Mouse (Mus musculus): ENCODE data around the gene Btg1. TPM values are rescaled to one million over a fixed set of nuclear protein-coding genes. Genes with fewer than 3 reads are reported as not detected.

Btg1 gene
- total RNA-seq, 2 experiments from 2014 or later = 40.7 to 49.1 TPM

DNA sequence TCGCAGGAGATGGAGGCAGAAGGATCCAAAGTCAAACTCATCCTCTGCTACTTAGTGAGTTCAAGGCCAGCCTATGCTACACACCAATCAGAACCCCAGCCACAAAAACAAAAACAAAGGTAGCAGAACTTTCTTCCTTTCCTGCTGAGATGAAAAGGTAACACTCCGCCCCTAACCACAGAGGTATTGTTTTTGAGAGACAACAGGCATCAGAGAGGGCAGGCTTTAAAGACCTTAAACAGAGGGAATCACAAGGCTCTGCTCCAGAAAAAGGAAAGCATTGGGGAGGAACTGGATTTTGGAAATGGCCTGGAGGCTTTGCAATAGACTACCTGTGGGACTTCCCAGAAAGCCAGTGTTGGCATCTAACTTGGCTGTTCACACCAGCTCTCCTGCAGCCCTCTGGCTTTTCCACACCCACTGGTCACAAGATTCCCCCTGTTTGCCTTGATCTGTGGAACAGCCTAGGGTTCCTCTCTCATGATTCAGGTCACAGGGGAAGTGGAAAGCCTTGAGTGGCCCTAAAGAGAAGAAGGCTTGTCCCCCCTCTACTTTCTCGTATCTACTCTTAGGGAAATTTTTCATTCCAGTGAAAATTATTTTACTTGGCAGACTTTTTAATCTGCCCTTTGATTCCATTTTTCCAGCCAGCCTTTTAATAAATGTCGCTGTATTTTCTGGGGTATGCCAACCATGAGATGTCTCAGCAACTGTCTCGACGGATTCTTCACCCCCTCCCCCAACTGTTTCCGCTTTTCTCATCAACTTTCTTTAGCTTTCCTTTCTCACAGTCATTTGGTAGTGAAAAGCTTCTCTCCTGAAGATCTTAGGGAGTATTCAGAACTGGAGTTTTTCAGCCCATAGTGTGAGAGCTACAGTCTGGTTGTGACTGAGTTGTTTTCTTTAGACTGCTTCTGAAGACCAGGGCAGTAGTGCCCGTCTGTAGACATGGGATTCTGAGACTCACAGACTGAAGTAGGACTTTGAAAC is 7.2 kb upstream of the Btg1 start:
- DNase-seq (ENCODE audit: extremely low spot score in 1 of 2, low spot score in 1 of 2) = no peak

DNA sequence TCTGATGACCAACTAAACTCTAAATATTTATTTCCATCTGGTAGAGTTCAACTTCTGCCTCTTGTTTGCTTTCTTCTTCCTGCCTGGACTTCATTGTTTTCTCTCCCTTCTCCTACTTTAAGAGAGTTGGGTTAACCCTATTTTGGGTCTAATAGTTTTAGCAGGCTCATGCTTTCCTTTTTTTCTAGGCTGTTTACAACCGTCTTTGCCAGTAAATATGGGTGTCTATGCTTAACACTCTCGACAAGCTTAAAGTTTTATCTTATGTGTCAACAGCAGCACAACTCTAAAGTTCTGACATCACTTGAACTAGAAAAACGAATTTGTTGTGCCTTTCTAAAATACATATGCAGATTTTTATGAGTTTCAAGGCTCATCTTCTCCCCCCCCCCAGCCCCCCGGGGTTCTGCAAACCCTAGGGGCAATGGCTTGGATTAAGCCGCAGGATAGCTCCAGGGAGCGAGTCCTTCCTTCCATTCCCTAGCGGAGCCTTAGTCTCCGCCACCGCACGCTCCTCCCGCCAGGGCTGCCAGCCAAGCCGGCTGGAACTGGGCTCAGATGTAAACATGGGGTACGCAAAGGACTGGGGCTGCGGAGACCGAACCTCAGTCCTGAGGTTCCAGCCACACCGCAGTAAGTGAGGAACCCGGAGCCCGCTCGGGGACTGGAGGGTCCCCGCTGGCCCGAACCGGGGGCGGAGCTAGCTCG is 651 bp upstream of the Btg1 start:
- no peak for DNase-seq (ENCODE audit: extremely low spot score in 1 of 2, low spot score in 1 of 2)

DNA sequence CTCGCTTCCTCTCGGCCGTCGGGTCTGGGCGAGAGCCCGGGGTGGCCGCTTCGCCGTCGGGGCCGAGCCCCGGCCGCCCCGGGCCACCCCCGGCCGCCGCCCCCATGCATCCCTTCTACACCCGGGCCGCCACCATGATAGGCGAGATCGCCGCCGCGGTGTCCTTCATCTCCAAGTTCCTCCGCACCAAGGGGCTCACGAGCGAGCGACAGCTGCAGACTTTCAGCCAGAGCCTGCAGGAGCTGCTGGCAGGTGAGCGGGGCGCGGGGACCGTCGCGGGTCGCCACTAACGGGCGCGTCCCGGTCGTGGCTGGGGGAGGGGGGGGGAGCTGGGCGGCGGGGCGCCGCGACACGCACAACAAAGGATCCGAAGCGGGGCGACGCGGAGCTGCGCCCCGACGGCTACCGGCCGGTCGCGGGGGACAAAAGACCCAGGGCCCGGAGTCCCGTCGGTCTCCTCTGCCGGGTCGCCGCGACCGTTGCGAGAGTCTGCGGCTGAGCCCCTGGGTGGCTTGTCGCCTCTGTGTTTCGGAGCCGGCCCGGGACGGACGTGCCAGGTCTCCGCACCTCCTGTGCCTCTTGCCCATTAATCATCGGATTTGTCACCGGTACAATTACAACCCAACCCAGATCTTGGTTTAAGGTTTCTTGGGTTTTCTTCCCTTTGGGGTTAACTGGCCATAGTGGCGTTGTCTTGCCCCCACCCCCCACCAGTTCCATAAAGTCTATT is 580 bp downstream of the Btg1 start:
- peak in 1 of 2 experiments; percentile 32 for DNase-seq (ENCODE audit: extremely low spot score in 1 of 2, low spot score in 1 of 2)

DNA sequence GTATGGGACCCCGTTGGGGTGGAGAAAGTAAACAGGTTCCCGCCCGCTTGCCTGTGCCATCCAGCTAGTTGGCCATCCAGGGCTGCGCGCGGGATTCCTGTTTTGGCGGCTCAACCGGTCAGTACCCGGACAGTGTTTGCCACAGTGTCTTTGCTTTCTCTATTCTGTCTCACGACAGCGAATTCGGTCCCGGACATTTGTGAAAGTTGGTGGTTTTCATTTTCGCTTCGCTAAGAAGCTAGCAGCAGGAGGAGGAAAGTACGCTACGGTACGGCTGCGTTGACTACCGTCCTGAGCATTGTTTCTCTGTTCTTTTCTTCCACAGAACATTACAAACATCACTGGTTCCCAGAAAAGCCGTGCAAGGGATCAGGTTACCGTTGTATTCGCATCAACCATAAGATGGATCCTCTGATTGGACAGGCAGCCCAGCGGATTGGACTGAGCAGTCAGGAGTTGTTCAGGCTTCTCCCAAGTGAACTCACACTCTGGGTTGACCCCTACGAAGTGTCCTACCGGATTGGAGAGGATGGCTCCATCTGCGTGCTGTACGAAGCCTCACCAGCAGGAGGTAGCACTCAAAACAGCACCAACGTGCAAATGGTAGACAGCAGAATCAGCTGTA is 1.3 kb downstream of the Btg1 start:
- peak; percentile 45 to 57 for DNase-seq (ENCODE audit: extremely low spot score in 1 of 2, low spot score in 1 of 2)

DNA sequence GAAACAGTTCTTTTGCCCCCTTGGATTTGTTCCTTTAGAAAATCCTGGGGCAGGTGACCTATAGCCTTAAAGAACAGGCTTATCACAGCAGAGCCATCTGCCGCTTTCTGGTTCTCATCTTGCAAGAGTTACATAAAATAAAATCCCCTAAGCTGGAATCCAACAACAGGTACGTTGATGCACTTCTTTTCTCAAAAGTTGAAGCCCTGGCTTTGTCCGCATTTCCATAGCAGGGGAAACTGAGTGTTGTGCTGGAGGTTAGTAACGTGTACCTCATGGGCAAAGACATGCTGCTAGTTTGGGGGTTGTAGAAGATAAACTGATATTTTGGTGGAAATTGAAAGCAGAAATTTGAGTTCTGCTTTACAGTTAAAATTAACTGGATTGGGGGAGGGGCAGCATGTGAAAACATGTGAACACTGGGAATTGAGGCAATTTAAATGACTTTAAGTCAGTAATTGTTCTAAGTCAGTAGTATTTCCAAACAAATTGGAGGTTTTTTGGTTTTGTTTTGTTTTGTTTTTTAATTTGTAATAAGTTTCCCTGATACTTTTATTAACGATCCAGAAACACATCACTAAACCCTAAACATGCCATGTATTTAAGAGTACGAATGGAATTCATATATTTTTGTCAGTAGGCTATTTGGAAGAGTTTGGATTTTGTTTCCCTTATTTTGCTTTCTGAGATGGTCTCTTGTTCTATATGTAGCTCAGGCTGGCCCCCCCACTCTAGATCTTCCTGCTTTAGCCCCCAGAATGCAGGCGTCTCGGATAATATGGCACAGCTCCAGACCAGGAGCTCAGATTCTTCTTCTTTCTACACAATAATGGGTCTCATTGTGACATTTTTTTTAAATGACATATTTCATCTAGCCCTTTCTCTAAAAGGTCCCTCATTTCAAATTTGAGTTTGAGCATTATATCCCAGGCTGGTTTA is 3.4 kb downstream of the Btg1 start:
- no peak for DNase-seq (ENCODE audit: extremely low spot score in 1 of 2, low spot score in 1 of 2)

DNA sequence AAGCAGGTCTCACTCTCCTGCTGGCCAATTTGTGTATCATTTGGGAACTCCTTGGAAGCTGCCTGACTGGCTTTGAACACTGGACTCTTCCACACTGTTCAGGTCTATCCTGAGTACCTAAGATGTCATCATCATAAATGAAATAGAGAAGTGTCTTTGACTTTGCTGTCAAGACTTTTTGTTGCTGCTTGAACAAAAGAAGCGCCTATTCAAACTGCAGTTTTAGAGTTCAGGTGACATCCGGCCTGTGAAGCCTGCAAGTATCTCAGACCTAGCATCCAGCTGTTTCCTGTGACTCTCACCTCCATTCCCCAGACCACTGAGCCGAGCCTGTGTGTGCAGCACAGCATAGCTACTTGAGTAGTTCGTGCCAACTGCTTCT is 4.1 kb downstream of the Btg1 start:
- DNase-seq (ENCODE audit: extremely low spot score in 1 of 2, low spot score in 1 of 2) = no peak

DNA sequence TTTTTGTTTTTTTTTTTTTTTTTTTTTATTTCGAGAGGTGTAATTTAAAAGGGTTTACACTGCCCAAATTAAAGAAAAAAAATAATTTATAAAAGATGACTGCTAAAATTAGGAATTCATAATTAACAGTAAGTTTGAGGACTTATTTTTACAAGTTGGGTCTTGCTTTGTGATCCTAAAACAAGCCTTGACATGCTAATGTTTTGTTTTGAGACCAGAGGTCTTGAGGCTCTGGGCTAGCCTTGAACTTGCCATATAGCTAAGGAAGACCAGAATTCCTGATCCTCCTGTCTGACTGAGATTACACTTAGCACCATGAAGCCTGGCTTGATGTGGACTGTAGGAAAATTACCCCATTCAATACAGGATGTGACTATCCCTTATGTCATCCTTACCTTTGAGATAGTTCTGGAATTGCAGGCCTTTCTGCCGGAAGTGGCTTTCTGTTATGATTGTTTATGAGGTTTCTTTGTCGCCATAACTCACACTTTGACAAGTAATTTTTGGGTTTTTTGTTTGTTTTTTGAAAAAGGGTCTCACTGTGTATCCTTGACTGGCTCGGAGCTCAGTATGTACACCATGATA is 4.6 kb downstream of the Btg1 start:
- no peak for DNase-seq (ENCODE audit: extremely low spot score in 1 of 2, low spot score in 1 of 2)

DNA sequence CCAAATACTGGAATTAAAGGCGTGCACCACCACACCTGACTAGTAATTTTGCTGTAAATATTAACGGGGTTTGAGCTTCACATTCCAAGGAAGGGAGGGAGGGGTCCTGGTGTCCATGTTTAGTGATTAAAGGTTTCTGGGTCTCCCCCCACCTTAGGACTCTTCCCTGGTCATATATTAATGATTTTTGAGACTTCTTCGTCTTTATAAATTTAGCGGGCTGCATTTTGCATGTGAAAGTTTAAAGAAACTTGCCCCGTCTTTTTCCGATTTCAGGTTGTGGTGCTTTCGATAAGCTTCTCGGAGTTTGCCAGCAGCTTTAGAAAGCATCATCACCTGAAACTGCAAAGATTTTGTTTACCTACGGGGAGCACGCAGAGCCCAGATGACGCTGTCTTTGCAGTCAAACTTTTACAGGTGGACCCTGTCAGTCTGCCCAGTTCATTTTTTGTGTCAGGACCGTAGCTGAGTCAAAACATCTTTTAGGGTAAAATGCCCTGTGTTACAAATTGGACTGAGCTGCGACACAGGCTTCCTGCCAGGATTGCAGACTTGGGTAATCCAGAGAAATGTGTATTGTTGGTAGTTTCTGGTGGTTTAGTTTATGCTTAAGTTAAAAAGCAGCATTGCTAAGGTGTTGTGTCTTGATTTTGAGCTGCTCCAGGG is 5.3 kb downstream of the Btg1 start:
- no peak for DNase-seq (ENCODE audit: extremely low spot score in 1 of 2, low spot score in 1 of 2)

DNA sequence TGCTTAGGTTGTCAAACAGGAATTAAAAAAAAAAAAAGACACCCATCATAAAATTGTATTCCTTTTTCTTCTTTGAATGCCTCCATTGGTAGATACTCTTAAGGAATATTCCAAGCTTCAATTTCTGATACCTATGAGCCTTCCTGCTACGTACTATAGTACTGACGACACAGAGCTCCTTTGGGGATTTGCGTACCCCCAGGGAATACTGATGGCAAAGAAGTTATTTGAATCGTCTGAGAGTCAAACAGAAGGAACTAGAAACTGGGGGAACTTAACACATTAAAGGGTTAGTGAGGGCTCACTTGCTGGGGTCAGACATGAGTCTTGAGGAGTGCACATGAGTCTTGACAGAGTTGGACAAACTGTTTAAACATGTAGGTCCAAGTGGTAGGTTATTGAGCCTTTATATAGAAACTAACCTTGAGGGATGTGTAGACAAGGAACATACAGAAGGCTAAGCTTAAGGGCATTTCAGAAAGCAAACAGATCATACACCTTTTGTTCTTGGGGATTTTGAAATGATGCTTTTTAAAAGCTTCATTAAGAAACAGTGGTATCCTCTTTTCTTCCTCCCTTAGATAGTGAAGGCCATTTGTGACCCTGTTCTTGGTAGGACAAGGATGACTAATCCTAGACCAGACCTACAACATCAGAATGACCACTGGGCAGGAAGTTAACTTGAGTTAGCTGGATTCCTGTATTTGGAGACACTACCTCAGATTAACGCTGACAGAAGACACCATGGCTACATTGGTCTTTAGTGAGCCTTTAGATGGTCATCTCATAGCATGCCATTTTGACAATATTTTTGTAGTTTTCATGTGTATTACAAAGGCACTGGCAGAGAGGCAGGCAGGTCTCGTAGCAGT is 6.2 kb downstream of the Btg1 start:
- DNase-seq (ENCODE audit: extremely low spot score in 1 of 2, low spot score in 1 of 2) = no peak

DNA sequence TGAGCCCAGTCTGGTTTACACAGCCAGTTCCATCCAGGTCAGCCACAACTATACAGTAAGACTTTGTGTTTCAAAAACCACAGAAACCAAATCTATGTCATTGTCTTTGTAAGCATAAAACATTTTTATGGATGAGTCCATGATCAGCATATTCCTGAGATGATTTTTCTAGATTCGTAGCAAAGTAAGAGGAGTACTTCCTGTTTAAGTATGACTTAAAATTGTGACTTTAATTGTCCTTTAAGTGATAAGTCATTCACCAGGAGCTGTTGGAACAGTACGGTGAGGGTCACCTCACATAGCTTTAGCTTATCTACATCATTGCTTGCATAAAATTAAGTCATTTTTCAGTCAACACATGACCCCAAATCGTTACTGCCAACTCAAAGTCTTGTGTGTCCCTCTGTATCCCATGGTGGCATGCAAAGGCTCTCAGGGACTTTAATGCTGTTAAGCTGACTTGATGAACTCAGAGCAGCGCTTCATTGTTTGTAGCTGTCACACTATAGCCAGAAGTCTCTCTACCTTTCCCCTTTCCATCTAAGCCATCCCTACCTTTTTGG is 6.9 kb downstream of the Btg1 start:
- no peak for DNase-seq (ENCODE audit: extremely low spot score in 1 of 2, low spot score in 1 of 2)

DNA sequence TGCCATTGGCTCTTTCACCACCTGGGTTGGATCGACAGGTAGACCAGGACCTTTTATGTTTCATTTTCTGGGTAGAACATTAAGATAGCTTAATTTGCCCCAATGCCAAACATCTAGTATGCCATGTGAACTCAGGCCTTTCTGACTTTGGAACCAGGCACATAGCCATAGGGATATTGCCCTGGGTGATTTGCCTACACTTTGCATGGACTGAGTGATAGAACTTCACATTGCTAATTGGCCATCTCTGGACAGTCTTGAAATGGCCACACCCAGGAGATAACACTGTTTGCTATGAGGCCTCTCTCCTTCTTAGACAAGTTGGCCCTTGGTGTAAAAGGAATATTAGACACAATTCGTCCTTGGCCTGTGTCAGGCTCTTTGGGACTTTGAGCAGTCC is 7.6 kb downstream of the Btg1 start:
- no peak for DNase-seq (ENCODE audit: extremely low spot score in 1 of 2, low spot score in 1 of 2)

DNA sequence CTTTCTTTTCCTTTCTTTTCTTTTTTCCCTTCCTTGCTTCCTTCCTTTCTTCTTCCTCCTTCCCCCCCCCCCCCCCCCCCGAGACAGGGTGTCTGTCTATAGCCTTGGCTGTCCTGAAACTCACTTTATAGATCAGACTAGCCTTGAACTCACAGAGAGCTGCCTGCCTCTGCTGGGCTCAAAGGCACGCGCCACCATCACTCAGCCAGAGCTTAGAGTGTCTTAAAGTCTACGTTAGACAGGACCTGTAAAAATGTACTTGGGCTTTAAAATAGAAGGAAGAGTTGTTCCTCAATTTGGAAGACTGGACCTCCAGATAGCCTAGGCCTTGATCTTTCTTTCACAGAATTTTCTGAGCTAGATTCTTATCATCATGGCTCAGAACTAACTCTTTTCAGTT is 8.3 kb downstream of the Btg1 start:
- DNase-seq (ENCODE audit: extremely low spot score in 1 of 2, low spot score in 1 of 2) = no peak

DNA sequence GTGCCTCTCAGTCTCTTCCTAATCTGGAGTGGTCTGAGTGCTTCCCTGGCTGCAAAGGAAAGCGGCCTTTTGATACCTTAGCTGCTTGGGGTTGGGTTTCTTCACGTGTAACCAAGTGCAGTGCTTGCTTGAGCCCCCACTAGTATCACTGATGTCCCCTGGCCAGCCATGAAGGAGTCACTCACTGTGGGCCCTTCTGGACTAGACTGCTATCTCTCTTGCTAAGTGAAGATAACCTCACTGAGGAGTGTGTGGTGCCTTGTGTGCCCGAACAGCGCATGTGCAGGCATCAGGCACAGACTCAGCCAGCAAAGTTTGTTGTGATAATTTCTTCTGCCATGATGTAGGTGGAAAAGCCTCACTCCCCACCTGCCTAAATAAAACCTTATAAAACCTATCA is 8.9 kb downstream of the Btg1 start:
- no peak for DNase-seq (ENCODE audit: extremely low spot score in 1 of 2, low spot score in 1 of 2)

DNA sequence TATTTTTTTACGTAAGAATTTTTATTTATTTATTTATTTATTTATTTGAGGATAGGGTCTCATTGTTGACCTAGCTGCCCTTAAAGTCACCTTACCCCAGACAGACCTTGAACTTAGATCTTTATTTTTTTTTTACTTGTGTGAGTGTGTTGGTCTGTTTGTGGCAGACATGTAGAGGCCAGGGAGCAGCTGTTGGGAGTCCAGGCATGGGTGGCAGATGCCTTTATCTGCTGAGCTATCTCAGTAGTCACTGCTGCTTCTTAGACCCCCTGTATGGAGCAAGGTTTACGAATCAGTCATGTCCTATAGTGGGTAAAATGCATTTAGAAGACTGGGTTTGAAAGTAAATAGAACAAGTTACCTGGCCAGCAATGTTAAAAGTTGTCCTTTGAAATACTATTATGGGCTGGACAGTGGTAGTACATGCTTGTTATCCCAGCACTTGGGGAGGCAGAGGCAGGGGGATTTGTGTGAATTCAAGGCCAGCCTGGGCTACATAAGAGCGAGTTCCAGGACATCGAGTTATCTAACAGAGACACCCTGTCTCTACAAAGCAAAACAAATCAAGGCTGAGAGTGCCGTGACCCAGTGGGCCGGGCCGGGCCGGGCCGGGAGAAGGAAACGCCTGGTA is 9.4 kb downstream of the Btg1 start:
- no peak for DNase-seq (ENCODE audit: extremely low spot score in 1 of 2, low spot score in 1 of 2)

DNA sequence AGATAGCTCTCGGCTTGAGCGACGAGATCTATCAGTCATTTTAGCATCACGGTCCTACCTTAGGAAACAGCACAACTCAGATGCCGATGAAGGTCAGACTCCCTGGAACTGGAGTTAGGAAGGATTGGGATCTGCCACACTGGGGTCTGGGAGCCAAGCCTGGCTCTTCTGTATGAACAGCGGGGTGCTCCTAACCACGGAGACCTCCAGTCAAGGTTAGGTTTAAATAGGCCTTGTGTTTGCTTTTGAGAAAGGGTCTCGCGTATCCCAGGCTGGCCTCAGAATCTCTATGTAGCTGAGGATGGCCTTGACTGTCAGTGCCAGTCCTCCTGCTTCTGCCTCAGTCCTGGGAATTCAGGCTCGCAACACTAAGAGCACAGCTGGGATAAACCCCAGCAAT is 10.5 kb downstream of the Btg1 start:
- no peak for DNase-seq (ENCODE audit: extremely low spot score in 1 of 2, low spot score in 1 of 2)

DNA sequence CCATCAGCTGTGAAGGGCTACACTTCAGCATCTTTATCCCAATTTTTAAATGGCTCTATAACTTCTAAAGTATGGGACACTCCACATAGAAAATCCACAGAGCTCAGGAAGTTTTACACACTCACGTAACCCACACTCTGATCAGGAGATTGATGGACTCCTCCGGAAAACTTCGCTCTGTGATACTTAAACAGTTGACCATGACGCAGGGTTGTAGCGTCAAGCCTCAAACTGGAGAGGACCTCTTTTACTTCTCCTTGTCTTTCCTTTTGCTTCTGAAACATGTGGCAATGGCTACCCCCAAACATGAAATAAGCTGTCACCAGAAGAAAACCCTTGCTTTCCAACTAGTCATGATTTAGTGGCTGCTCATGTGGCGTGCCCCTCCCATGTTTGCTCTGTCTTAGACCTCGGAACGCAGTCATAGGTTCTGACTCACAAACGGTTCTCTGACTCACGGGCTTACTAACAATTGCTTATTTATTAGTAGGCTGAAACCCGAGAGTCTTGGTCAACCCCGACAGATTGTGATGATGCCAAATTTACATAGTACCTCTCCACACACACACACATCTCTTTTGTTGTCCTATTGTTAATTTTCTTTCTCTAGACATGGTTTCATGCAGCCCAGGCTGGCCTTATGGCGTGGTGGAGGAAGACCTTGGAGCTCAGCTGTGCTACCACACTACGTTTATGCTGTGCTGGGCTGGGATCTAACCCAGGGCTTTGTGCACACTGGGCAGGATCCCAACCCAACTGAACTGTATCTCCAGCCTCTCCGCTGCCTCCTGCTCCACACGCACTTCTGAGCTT is 11.5 kb downstream of the Btg1 start:
- no peak for DNase-seq (ENCODE audit: extremely low spot score in 1 of 2, low spot score in 1 of 2)
